Mouse (Mus musculus): ENCODE measurements at regions not wholly inside any gene's neighbourhood (a gene's known extent, or its start where the extent isn't known, plus 50 kb on each side); places are given as distances from the start of the nearest gene placed in this dataset.

- TF ChIP-seq CTCF (IDR thresholded peaks at IDR 0.05; ENCODE audit: low read depth, low read length) (no peak), EP300 (IDR thresholded peaks at IDR 0.05; ENCODE audit: insufficient read depth, low read depth, low read length) (no peak)
These were observed 68.1 kb downstream of the Npy1r start for GRCm38 (mm10) chr8:66764992-66765528.

All from ES-Bruce4 (cell line).